12 mouse cellular contexts compared by ENCODE assay signal in the genomic region with DNA sequence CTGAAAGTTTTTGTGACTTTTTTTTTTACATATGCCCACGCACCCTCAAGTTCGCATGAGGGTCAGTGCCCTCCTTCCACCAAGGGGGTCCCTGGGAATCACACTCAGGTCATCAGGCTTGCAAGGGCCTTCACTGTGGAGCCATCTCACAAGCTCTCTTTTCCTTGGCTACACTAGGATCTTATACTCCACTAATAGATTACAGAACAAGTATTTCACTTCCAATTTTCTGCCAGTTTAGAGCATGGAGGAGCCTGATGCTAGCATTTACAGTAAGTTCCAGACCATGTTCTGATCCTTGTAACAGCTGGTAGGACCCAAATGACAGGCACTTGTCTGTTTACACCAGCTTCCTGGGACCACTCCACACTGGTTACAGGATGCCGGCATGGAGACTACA. TPM values are rescaled to one million over a fixed set of nuclear protein-coding genes. Genes with fewer than 3 reads are reported as not detected.
DNase-seq lines count a peak whose midpoint lies in the region; ATAC-seq and TF ChIP-seq lines count a peak whose summit lies in the region.
"Had no signal": no experiment of that assay in that cellular context is flagged by ENCODE, and none has a peak within 500 bp of the region (broad histone marks: within the 10 kb centered on the region; RNA-seq: fewer than 3 reads in every experiment).

No protein-coding gene starts in this region.

- in situ Hi-C loops in ES-E14 (cut with MboI; ENCODE audit: low sequenced_read_pairs in 2 of 2, unreplicated experiment in 2 of 2): no loop called here

- peak overlapping the region; percentile 14; the same call in 1 of the 2 replicates for H3K4me3 ChIP-seq in hindbrain, embryonic 10.5 days
- no peak overlapping the region for H3K4me3 ChIP-seq in hindbrain, embryonic 11.5 days (ENCODE audit: low read depth, low read length)
- no peak overlapping the region for H3K4me3 ChIP-seq in ES-E14 (ENCODE audit: insufficient read depth in 1 of 2, low read depth in 1 of 2, low read length in 2 of 2, poor library complexity in 1 of 2, severe bottlenecking in 1 of 2)
- 0 out of 2 replicates have a peak overlapping the region, but pooled peaks have one; percentile 20 for H3K4me3 ChIP-seq in limb, embryonic 10.5 days

- peaks cover 5% of the 10 kb centered on the region for H3K9me3 ChIP-seq in hindbrain, embryonic 10.5 days
- no peaks in the 10 kb centered on the region for H3K9me3 ChIP-seq in hindbrain, embryonic 11.5 days (ENCODE audit: control insufficient read depth, low read length)
- H3K9me3 ChIP-seq in ES-E14 (ENCODE audit: control insufficient read depth, insufficient read depth, low read depth, low read length): no peaks in the 10 kb centered on the region
- no peaks in the 10 kb centered on the region for H3K9me3 ChIP-seq in limb, embryonic 10.5 days (replicated peaks)

- H3K27ac ChIP-seq in hindbrain, embryonic 10.5 days: peak overlapping the region; percentile 69
- H3K27ac ChIP-seq in hindbrain, embryonic 11.5 days (ENCODE audit: low read depth, low read length): no peak overlapping the region
- H3K27ac ChIP-seq in ES-E14 (ENCODE audit: insufficient read depth, low read depth, low read length, poor library complexity, severe bottlenecking): no peak overlapping the region
- H3K27ac ChIP-seq in limb, embryonic 10.5 days: peak overlapping the region; percentile 72
- H3K27ac ChIP-seq: macrophage had no signal

- peaks cover 8% of the 10 kb centered on the region for H3K4me1 ChIP-seq in hindbrain, embryonic 10.5 days (replicated peaks)
- H3K4me1 ChIP-seq in hindbrain, embryonic 11.5 days (replicated peaks; ENCODE audit: control insufficient read depth, insufficient read depth, low read length): 0 out of 2 replicates have a peak, but pooled peaks cover 2% of the 10 kb centered on the region
- H3K4me1 ChIP-seq in ES-E14 (ENCODE audit: control insufficient read depth in 2 of 2, insufficient read depth in 2 of 2, low read length in 2 of 2, poor library complexity in 1 of 2): peaks cover 2 to 3% of the 10 kb centered on the region in 2 experiments; a peak in 1 of 4 replicates
- H3K4me1 ChIP-seq in limb, embryonic 10.5 days: peaks cover 9% of the 10 kb centered on the region

- no peaks in the 10 kb centered on the region; the same call in 1 of the 2 replicates for H3K27me3 ChIP-seq in hindbrain, embryonic 10.5 days (ENCODE audit: insufficient read depth, poor library complexity, severe bottlenecking)
- no peaks in the 10 kb centered on the region for H3K27me3 ChIP-seq in hindbrain, embryonic 11.5 days (ENCODE audit: control insufficient read depth, insufficient read depth, low read length)
- peaks cover 5% of the 10 kb centered on the region; the same call in 1 of the 2 replicates for H3K27me3 ChIP-seq in limb, embryonic 10.5 days (ENCODE audit: low read depth, poor library complexity, severe bottlenecking)
- H3K27me3 ChIP-seq: CH12.LX had no signal

- no peak for DNase-seq in hindbrain, embryonic 10.5 days (ENCODE audit: low spot score)
- DNase-seq in hindbrain, embryonic 11.5 days (ENCODE audit: low spot score): no peak
- no peak for DNase-seq in ES-E14 (ENCODE audit: low read depth, low spot score)
- DNase-seq in limb, embryonic 10.5 days (ENCODE audit: low spot score): no peak
- no peak for DNase-seq in gastrocnemius, adult 18-20 months (ENCODE audit: low spot score)
- DNase-seq in embryo, embryonic 10.5 days (ENCODE audit: low spot score): no peak
- no peak for DNase-seq in left cerebral cortex, postnatal 14 days (ENCODE audit: low spot score in 2 of 2)
- DNase-seq: spleen, adult 18-20 months; thymus, postnatal 25 days had no signal

- H3K9ac ChIP-seq in hindbrain, embryonic 11.5 days (ENCODE audit: low read depth, low read length): no peak overlapping the region
- 0 out of 2 replicates have a peak overlapping the region, but pooled peaks have one; percentile 32 for H3K9ac ChIP-seq in ES-E14 (ENCODE audit: insufficient read depth, low read depth, low read length, poor library complexity, severe bottlenecking)

- intact Hi-C loops in left cerebral cortex, postnatal 14 days (cut with DNase I): no loop called here

- 69% methylated on average over 3 of the region's 3 CpGs for WGBS in hindbrain, embryonic 10.5 days
- WGBS in hindbrain, embryonic 11.5 days: 59% methylated on average over 3 of the region's 3 CpGs
- 76% methylated on average over 3 of the region's 3 CpGs for WGBS in limb, embryonic 10.5 days

- no peaks in the 10 kb centered on the region for H3K36me3 ChIP-seq in hindbrain, embryonic 10.5 days
- H3K36me3 ChIP-seq in hindbrain, embryonic 11.5 days (ENCODE audit: control insufficient read depth, insufficient read depth, low read length): no peaks in the 10 kb centered on the region
- H3K36me3 ChIP-seq in ES-E14 (ENCODE audit: control insufficient read depth, insufficient read depth, low read length, poor library complexity, severe bottlenecking): no peaks in the 10 kb centered on the region
- no peaks in the 10 kb centered on the region for H3K36me3 ChIP-seq in limb, embryonic 10.5 days

- no peak for ATAC-seq in hindbrain, embryonic 11.5 days (ENCODE audit: low FRiP score)
- ATAC-seq in erythroid progenitor cell, adult 5-6 weeks (replicated peaks; ENCODE audit: low FRiP score, poor library complexity, severe bottlenecking): 0 out of 2 replicates have a peak, but pooled peaks have one; percentile 20

- H3K4me2 ChIP-seq in hindbrain, embryonic 11.5 days (replicated peaks; ENCODE audit: low read depth, low read length): no peak overlapping the region

TF ChIP-seq in ES-E14, 5 proteins besides CTCF, POLR2A, EP300 and RAD21:
- TF ChIP-seq ZC3H11A (IDR thresholded peaks at IDR 0.05; ENCODE audit: borderline replicate concordance, low read depth, low read length) (no peak), CHD2 (IDR thresholded peaks at IDR 0.05; ENCODE audit: low read depth, low read length) (no peak), MAFK (IDR thresholded peaks at IDR 0.05; ENCODE audit: insufficient read depth, low read depth, low read length) (no peak), ZNF384 (IDR thresholded peaks at IDR 0.05; ENCODE audit: low read depth, low read length) (no peak), HCFC1 (IDR thresholded peaks at IDR 0.05; ENCODE audit: borderline replicate concordance, insufficient read depth, low read length) (no peak)

RNA-seq across cellular contexts. Expression of a gene that starts 8.6 kb away (rescaled TPM):
- polyA plus RNA-seq in hindbrain, embryonic 10.5 days (2016; fragmentation: Nextera tagmentation; extraction: Ambion mirVana): 3.5 and 4.6 TPM in 2 replicates
- 2.7 and 2.9 TPM in 2 replicates for polyA plus RNA-seq in hindbrain, embryonic 11.5 days (2014; fragmentation: Nextera tagmentation; extraction: Ambion mirVana)
- total RNA-seq in ES-E14 (2012; rRNA removed): 13.1 and 17.9 TPM in 2 replicates
- 179 and 188 TPM in 2 replicates for total RNA-seq in erythroid progenitor cell, adult 5-6 weeks (2015; ENCODE audit: low replicate concordance)
- 123 and 145 TPM in 2 replicates for total RNA-seq in erythroid progenitor cell, adult 5-6 weeks (2017; ENCODE audit: low replicate concordance)
- 1.9 and 2.4 TPM in 2 replicates for polyA plus RNA-seq in limb, embryonic 10.5 days (2016; fragmentation: Nextera tagmentation; extraction: Ambion mirVana)
- total RNA-seq in gastrocnemius, adult 18-20 months (2021): under 1 TPM in 1 of 2 experiments, not detected in 1; 0.17 TPM
- 1 to 10 TPM; 3.3 to 4.4 TPM for total RNA-seq in left cerebral cortex, postnatal 14 days (2021)

RNA-seq across cellular contexts. Expression of a gene that starts 18.1 kb away (rescaled TPM):
- 498 and 516 TPM in 2 replicates for polyA plus RNA-seq in hindbrain, embryonic 10.5 days (2016; fragmentation: Nextera tagmentation; extraction: Ambion mirVana)
- polyA plus RNA-seq in hindbrain, embryonic 11.5 days (2014; fragmentation: Nextera tagmentation; extraction: Ambion mirVana): 512 and 515 TPM in 2 replicates
- 891 and 1,136 TPM in 2 replicates for total RNA-seq in ES-E14 (2012; rRNA removed)
- total RNA-seq in erythroid progenitor cell, adult 5-6 weeks (2015; ENCODE audit: low replicate concordance): 181 and 260 TPM in 2 replicates
- total RNA-seq in erythroid progenitor cell, adult 5-6 weeks (2017; ENCODE audit: low replicate concordance): 219 and 274 TPM in 2 replicates
- 501 and 523 TPM in 2 replicates for polyA plus RNA-seq in limb, embryonic 10.5 days (2016; fragmentation: Nextera tagmentation; extraction: Ambion mirVana)
- 10 to 100 TPM; 32.4 to 38.4 TPM for total RNA-seq in gastrocnemius, adult 18-20 months (2021)
- total RNA-seq in left cerebral cortex, postnatal 14 days (2021): 100 to 1,000 TPM; 231 to 238 TPM

RNA-seq across cellular contexts. Expression of a gene that starts 48.3 kb away (rescaled TPM):
- polyA plus RNA-seq in hindbrain, embryonic 10.5 days (2016; fragmentation: Nextera tagmentation; extraction: Ambion mirVana): 128 and 136 TPM in 2 replicates
- 127 and 140 TPM in 2 replicates for polyA plus RNA-seq in hindbrain, embryonic 11.5 days (2014; fragmentation: Nextera tagmentation; extraction: Ambion mirVana)
- total RNA-seq in ES-E14 (2012; rRNA removed): 27.4 and 42.4 TPM in 2 replicates
- 67.1 and 84.0 TPM in 2 replicates for total RNA-seq in erythroid progenitor cell, adult 5-6 weeks (2015; ENCODE audit: low replicate concordance)
- total RNA-seq in erythroid progenitor cell, adult 5-6 weeks (2017; ENCODE audit: low replicate concordance): 81.5 and 97.5 TPM in 2 replicates
- polyA plus RNA-seq in limb, embryonic 10.5 days (2016; fragmentation: Nextera tagmentation; extraction: Ambion mirVana): 122 and 126 TPM in 2 replicates
- total RNA-seq in gastrocnemius, adult 18-20 months (2021): 10 to 100 TPM; 10.7 to 13.3 TPM
- 10 to 100 TPM; 51.6 to 56.3 TPM for total RNA-seq in left cerebral cortex, postnatal 14 days (2021)

RNA-seq across cellular contexts. Expression of a gene that starts 48.3 kb away (rescaled TPM):
- polyA plus RNA-seq in hindbrain, embryonic 10.5 days (2016; fragmentation: Nextera tagmentation; extraction: Ambion mirVana): 138 and 149 TPM in 2 replicates
- 144 and 146 TPM in 2 replicates for polyA plus RNA-seq in hindbrain, embryonic 11.5 days (2014; fragmentation: Nextera tagmentation; extraction: Ambion mirVana)
- 31.7 and 55.9 TPM in 2 replicates for total RNA-seq in ES-E14 (2012; rRNA removed)
- 84.3 and 120 TPM in 2 replicates for total RNA-seq in erythroid progenitor cell, adult 5-6 weeks (2015; ENCODE audit: low replicate concordance)
- 36.8 and 53.8 TPM in 2 replicates for total RNA-seq in erythroid progenitor cell, adult 5-6 weeks (2017; ENCODE audit: low replicate concordance)
- polyA plus RNA-seq in limb, embryonic 10.5 days (2016; fragmentation: Nextera tagmentation; extraction: Ambion mirVana): 166 and 171 TPM in 2 replicates
- 10 to 100 TPM; 49.7 to 53.9 TPM for total RNA-seq in gastrocnemius, adult 18-20 months (2021)
- total RNA-seq in left cerebral cortex, postnatal 14 days (2021): 10 to 100 TPM; 26.8 to 28.0 TPM

Comparison
In these comparisons a context has a peak if more than half of its experiments do, and no peak if none do; other contexts are left out.
1. H3K27ac ChIP-seq: peak in hindbrain, embryonic 10.5 days (single experiment) and limb, embryonic 10.5 days (single experiment); none in hindbrain, embryonic 11.5 days (single experiment) and ES-E14 (single experiment).
2. H3K4me3 ChIP-seq: peak in hindbrain, embryonic 10.5 days (single experiment) and limb, embryonic 10.5 days (single experiment); none in hindbrain, embryonic 11.5 days (single experiment) and ES-E14 (0 of 2).
3. RNA of a gene that starts 18.1 kb away (total RNA-seq): 891 to 1,136 TPM in ES-E14, 181 to 274 TPM in erythroid progenitor cell, adult 5-6 weeks and 231 to 238 TPM in left cerebral cortex, postnatal 14 days; 32.4 to 38.4 TPM in gastrocnemius, adult 18-20 months; every median in the first group is over 4 times any median in the second.